Mouse (Mus musculus): ENCODE data around the gene Rbms2.
A peak's percentile ranks its signal among the peaks of the same experiment; 100 is the strongest.

Rbms2 gene

GRCm38 (mm10) chr10:128133650-128134332, 46.3 kb downstream of the Rbms2 start:
- DNase-seq = no peak

- DNase-seq = no peak
These were observed 48.3 kb downstream of the Rbms2 start for GRCm38 (mm10) chr10:128131812-128132211.

GRCm38 (mm10) chr10:128131297-128131696, 48.8 kb downstream of the Rbms2 start:
- DNase-seq = no peak

GRCm38 (mm10) chr10:128128143-128128542, 52.0 kb downstream of the Rbms2 start:
- no peak for DNase-seq

GRCm38 (mm10) chr10:128127497-128127896, 52.6 kb downstream of the Rbms2 start:
- DNase-seq = no peak

- no peak for DNase-seq
These were observed 54.1 kb downstream of the Rbms2 start for GRCm38 (mm10) chr10:128125951-128126350.

- no peak for DNase-seq
These were observed 55.3 kb downstream of the Rbms2 start for GRCm38 (mm10) chr10:128124831-128125230.

GRCm38 (mm10) chr10:128123833-128124232, 56.3 kb downstream of the Rbms2 start:
- DNase-seq = no peak

GRCm38 (mm10) chr10:128111227-128111626, 68.9 kb downstream of the Rbms2 start:
- DNase-seq = no peak

GRCm38 (mm10) chr10:128110103-128110761, 69.9 kb downstream of the Rbms2 start:
- DNase-seq = no peak

- DNase-seq = peak; percentile 59 to 84
These were observed 82.5 kb downstream of the Rbms2 start for GRCm38 (mm10) chr10:128097587-128097971.

- peak; percentile 85 to 94 for DNase-seq
These were observed 83.2 kb downstream of the Rbms2 start for GRCm38 (mm10) chr10:128096693-128097586.

- no peak for DNase-seq
These were observed 83.8 kb downstream of the Rbms2 start for GRCm38 (mm10) chr10:128096313-128096692.

GRCm38 (mm10) chr10:128095003-128095636, 85.0 kb downstream of the Rbms2 start:
- DNase-seq = no peak

GRCm38 (mm10) chr10:128094340-128094968, 85.6 kb downstream of the Rbms2 start:
- peak; percentile 97 for DNase-seq

GRCm38 (mm10) chr10:128093496-128094294, 86.4 kb downstream of the Rbms2 start:
- peak in 1 of 2 experiments; percentile 56 for DNase-seq

- peak; percentile 86 to 94 for DNase-seq
These were observed 87.3 kb downstream of the Rbms2 start for GRCm38 (mm10) chr10:128092506-128093495.

GRCm38 (mm10) chr10:128091564-128092505, 88.3 kb downstream of the Rbms2 start, which contains the start of gene Baz2a:
Gene Baz2a (plus strand): TSS chr10:128091577.
- peak; percentile 77 to 84 for DNase-seq
